Mouse (Mus musculus) right cerebral cortex, postnatal 14 days (tissue): Measurements from ENCODE around the gene Ugt2b38.
"Not testable (repeated sequence)": the region's sequence is repeated elsewhere in the genome, so short reads cannot be mapped to it uniquely, and the experiment has no call there.

Source experiments
- DNase-seq: peaks from one replicate; pipeline ENCODE4 v3.0.0; 2022

Ugt2b38 gene

DNA sequence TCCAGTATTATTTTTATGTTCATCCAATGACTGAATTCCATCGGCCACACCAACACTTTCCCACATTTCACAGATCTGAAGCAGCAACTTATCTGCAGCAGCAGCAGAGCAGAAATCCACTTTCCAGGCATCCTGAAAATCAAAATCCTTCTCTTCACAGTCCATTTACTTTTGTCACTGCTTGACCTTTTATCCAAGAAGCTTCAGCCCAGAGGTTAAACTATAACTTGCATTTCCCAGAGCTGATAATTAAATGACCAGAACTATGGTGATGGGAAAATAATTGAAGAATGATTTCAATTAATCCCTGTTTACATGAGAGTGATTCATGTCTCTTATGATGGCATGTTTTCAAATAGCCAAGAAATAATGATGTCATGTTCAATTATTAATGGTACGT is at the start of gene Ugt2b38:
Ugt2b38 (minus strand) TSS at position 163 of the 400 bp plus-strand sequence.
- not testable (repeated sequence) for DNase-seq

DNA sequence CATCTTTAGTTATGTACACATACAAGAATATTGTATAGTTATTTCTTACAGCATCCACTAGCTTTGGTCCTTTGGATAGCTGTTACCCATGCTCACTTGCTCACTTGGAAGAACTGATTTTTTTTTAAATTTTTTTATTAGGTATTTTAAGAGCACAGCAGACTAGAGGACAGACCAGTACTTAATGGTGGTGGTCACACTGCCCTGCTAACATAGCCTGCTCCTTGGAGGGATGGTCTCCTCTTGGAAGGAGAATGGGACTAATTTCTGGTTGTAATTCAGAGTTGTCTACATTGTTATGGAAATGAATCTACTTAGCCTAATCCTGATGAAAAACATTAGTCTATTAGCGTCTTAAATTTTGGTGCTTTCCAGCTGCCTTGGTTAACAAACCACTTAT is 34.8 kb upstream of the Ugt2b38 start:
- no peak for DNase-seq

DNA sequence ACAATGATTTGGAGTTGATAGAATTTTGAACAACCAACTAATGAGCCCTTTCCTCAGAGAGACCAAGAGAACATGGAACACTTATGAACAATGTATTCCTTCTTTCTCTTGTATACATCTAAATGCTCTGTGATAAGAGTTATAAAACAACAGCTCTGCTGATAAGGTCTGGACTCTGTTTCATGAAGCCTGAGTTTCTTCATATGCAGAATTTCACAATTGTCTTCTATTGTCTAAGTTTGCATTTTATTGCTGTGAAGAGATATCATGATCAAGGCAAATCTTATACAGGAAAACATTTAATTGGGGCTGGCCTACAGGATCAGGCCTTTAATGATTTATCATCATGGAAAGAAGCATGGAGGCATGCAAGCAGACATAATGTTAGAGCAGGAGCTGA is 33.7 kb upstream of the Ugt2b38 start:
- DNase-seq, result no peak

DNA sequence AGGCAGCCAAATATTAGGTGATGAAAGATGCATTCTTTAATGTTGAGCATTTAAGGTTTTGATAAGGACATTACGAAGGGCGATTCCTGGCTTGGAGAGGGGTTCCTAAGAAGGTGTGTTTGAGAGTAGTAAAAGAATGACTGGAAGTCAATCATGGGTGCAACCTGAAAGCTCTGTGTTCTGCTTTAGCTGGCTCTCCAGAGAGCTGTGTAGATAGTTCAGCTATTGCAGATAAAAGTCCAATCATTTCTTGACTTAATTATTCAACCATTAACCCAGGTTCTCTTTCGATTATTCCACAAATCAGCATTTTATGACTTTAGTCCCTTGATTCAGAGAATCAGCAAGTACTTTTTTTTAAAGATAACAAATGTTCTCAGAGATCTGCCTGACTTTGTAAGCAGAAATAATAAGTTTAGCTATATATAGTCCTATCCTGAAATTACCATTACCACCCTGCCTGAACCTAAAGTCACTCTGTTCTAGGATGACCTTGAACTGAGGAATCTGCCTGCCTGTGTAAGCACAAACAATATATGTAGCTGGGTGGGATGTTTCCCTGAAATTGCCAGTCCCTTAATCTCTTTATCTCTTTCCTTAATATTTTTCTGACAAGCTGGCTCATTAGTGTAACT is 32.3 kb upstream of the Ugt2b38 start:
- DNase-seq, result no peak

DNA sequence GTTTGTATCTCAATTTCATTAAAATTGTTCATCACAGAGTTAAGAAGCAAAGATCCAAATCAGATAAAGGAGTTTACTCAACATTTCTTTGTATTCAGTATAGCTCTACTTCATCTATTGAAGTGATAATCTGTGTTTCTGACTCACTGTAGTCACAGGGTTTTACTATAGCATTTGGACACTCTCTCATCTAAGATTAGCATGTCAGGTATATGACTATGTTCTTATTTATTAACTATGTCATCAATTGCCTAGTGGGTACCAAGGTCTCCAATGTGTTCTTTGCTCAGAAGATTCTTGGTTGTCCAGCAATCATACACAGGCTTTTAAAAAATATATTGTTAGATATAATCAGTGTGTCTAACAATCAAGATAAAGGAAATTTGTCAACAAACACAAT is 31.5 kb upstream of the Ugt2b38 start:
- DNase-seq, result no peak

DNA sequence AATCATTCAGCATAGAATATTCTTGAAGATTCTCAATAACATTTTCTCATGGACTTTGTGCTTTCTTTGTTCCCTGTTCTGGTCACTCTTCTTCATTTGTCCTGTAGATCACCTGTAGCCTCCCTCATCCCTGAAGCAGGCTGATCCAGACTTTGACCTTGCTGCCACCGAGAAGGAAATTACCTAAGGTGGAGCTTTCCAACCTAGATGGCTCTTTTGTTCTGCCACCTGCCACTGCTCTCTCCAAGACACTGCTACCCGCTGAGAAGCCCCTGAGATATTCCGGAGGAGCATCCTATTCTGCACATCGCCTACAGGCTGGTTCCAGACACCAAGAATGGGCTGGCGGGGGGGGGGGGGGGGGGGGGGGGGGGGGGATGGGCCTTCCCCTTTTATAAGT is 28.5 kb upstream of the Ugt2b38 start:
- DNase-seq, result not testable (repeated sequence)

DNA sequence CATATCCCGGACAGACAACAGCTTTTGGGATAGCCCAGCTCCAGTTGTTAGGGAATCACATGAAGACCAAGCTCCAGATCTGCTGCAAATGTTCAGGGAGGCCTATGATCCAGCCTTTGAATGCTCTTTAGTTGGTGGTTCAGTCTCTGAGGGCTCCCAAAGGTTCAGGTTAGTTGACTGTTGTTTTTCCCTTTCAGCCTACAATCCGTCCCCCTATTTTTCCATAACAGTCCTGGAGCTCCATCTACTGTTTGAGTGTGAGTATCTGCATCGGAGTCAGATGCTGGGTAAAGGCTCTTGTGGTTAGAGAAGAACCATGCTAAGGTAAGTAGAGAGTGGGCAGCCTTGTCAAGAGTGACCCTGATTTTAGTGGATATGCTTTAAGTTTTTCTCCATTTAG is 12.3 kb upstream of the Ugt2b38 start:
- DNase-seq, result no peak

DNA sequence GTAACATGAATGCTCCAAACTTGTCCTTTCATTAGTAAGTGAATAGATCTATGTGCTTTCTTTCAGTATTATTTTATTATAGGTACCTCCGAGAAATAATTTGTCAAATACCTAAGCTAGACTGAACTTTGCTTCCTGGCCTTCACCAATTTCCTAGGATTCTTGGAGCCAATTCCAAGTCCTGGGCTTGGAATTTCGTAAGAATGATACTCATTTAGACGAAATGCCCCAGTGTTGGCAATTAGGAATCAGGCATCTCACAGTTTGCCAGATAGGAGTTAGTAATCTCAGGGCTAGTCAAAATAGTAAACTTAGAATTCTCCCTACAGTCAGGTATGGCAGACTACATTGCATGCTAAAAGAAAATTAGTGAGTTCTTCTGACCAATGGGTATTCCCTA is 1.7 kb upstream of the Ugt2b38 start:
- DNase-seq, result no peak

DNA sequence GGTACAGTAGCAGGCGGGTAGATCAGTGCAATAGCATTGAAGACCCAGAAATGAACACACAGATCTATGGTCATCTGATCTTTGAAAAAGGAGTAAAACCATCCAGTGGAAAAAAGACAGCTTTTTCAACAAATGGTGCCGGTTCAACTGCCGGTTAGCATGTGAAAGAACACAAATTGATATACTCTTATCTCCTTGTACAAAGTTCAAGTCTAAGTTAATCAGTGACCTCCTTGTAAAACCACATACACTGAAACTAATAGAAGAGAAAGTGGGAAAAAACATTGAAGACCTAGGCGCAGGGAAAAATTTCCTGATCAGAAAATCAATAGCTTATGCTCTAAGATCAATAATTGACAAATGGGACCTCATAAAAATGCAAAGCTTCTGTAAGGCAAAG is 27.0 kb downstream of the Ugt2b38 start:
- no peak for DNase-seq

DNA sequence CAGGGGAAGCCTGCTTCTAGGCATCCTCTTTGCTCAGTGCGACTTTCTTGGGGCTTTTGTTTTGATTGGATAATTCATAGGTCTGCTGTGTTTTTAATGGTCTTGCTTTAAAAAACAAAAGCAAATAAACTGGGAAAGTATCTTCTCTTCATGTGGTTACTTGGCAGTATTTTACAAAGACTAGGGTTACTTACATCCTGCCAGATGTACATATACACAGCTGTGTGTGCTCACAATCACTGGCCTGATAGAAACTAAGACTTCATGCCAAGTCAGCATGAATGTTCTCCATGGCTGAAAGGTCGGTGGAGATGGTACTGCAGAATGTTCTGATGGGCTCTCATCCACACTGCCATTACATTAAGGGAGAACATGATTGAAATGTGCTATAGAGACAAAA is 33.2 kb downstream of the Ugt2b38 start:
- no peak for DNase-seq

DNA sequence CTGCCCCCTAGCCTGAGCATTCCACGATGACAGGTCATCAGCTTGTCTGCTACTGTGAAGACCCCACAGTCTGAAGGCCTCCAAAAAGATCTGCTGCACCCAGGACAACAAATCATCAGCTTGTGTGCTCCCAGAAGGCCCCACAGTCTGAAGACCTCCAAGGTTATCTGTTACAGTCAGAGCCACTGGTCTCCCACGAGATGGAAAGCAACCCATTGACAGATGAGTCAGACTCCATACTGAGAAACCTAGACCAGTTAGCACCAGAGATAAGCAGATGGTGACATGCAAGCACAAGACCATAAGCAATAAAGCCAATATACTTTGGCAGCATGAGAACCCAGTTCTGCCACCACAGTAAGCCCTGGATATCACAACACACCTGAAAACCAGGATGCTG is 43.8 kb downstream of the Ugt2b38 start:
- DNase-seq, result no peak

DNA sequence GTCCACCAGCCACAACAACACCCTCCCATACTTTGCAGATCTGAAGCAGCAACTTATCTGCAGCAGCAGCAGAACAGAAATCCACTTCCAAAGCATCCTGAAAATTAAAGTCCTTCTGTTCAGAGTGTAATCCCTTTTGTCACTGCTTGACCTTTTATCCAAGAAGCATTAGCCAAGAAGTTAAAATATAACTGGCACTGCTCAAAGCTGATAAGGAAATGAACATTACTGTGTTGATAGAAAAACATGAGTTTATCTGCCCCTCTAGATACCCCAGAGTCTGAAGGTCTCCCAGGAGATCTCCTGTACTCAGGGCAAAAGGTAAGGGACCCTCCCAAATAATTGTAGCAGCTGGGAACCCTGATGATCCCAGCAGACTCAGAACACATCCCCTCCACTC is 44.2 kb downstream of the Ugt2b38 start:
- DNase-seq, result no peak

DNA sequence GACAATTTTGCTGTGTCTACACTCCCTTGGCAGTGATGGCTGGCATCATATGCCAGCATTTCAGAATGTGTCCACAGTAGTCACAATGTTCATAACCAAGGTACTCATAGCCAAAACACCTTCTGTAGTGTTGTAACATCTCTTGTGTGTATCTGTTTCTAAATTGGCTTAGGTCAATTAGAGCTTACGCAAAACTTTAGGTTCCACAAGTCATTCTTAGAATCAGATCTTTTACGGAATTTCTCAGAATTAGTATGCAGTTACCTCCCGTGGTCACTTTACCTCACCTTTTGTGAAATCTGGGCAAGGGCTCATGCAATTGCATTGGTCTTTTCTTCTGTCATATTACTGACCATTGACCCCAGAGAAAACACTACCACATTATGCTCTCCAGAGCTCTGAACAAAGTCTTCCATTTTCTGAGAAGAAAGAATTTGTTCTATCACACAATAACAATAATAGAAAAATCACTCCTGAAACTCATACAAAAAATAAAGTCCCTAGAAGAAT is 48.1 kb downstream of the Ugt2b38 start:
- no peak for DNase-seq

DNA sequence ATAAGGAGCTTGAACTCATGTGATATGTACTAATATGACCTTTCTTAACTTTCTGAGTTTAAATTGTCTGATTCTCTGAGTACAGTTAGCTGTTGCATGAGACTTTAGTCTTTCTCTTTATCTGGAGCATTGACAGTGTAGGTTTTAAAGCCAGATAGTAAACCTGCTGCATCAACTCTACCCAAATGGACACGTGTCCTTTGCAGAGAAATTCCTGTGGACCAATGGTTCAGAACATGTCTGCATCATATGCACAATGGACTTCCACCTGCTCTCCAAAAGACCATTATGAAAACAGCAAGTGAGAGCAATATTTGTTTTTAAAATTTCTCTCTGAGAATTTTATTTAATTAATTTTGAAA is 50.5 kb downstream of the Ugt2b38 start:
- DNase-seq, result no peak

DNA sequence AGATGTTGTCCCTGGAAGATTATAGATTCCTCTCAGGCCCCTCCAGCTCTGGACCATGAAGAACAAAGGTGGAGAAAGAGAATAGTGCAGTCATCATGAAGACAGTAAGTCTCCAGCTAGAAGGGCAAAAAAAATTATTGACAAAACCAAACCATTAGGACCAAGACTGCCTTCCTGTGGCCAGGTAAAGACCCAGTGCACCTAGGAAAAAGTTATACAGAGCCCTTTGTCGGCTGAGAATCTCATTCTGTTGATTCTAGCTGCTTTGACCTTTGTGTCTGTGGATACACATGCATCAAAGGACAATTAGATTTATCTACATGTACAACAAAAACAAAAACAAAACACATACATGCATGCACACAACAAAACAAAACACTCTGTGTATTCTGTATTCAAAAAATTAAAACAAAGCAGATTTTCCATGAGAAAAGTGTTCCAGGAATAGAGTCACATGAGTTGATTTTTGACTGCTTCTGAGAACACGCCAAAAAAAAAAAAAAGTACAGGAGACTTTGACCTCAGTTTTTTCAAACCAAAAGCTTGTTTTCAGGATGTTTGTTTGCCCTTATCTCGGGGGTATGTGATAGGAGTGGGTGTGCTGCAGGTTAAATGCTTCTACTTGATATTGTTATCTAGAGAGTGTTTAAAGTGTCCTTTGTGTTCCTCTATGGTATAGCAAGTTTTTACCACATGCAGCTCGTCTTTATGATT is 51.1 kb downstream of the Ugt2b38 start:
- not testable (repeated sequence) for DNase-seq
